In the genomic region with DNA sequence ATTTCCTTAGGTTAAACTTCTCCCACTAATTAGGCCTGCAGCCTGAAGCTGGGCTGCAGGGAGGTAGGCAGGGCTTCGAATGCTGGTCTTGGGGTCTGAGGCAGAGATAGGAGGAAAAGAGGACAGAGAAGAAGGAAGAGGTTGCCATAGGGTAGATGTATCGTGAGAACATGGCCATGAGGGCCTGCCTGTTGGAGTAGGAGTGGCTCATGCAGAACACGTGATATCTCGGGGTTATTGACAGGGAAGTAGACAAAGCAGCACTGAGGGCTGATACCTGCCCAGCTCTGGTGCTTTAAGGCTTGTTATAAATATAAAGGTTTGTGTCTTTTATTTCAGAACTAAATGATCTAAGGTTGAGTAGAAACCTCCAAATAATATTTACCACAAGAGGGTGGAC, we compare ENCODE assay signal across 34 mouse cellular contexts.
"Had no signal": no experiment of that assay in that cellular context is flagged by ENCODE, and none has a peak within 500 bp of the region (broad histone marks: within the 10 kb centered on the region; RNA-seq: fewer than 3 reads in every experiment).

No protein-coding gene starts in this region.

- H3K9ac ChIP-seq: heart, embryonic 12.5 days; heart, embryonic 13.5 days; heart, embryonic 15.5 days; hindbrain, embryonic 12.5 days; hindbrain, embryonic 13.5 days; hindbrain, embryonic 15.5 days; intestine, embryonic 15.5 days; kidney, embryonic 15.5 days had no signal

- H3K27ac ChIP-seq: heart, embryonic 13.5 days; heart, embryonic 15.5 days; hindbrain, embryonic 10.5 days; hindbrain, embryonic 12.5 days; hindbrain, embryonic 13.5 days; hindbrain, embryonic 15.5 days; hindbrain, postnatal 0 days; intestine, embryonic 15.5 days; kidney, embryonic 15.5 days; kidney, postnatal 0 days; layer of hippocampus, adult 2 months; left cerebral cortex, adult 2 months had no signal

- H3K27me3 ChIP-seq: heart, embryonic 12.5 days; heart, embryonic 13.5 days; heart, embryonic 15.5 days; hindbrain, embryonic 15.5 days; intestine, embryonic 15.5 days had no signal

- H3K4me3 ChIP-seq: heart, embryonic 12.5 days; heart, embryonic 13.5 days; heart, embryonic 15.5 days; hindbrain, embryonic 10.5 days; hindbrain, embryonic 12.5 days; hindbrain, embryonic 13.5 days; hindbrain, embryonic 15.5 days; intestine, embryonic 15.5 days; kidney, embryonic 15.5 days; layer of hippocampus, adult 2 months; left cerebral cortex, adult 2 months had no signal

- H3K36me3 ChIP-seq: heart, embryonic 12.5 days; heart, embryonic 13.5 days; heart, embryonic 15.5 days; hindbrain, embryonic 10.5 days; hindbrain, embryonic 12.5 days; hindbrain, embryonic 13.5 days; hindbrain, embryonic 15.5 days; intestine, embryonic 15.5 days; kidney, embryonic 15.5 days had no signal

- H3K9me3 ChIP-seq: heart, embryonic 12.5 days; heart, embryonic 13.5 days; heart, embryonic 15.5 days; hindbrain, embryonic 10.5 days; hindbrain, embryonic 12.5 days; hindbrain, embryonic 13.5 days; hindbrain, embryonic 15.5 days; intestine, embryonic 15.5 days; kidney, embryonic 15.5 days had no signal

- ATAC-seq: hindbrain, embryonic 16.5 days; hindbrain, postnatal 0 days; inflammation-experienced regulatory T-cells, adult 6 months; intestine, embryonic 15.5 days; intestine, embryonic 16.5 days; intestine, postnatal 0 days had no signal

- DNase-seq: heart, postnatal 10 days; heart, postnatal 14 days; heart, postnatal 36 days; heart, postnatal 4 days; kidney, adult 11 months; kidney, adult 18-20 months; kidney, adult 2 months; kidney, adult 8-10 months; kidney, adult 9 months; kidney, postnatal 10 days; kidney, postnatal 14 days; kidney, postnatal 25 days; kidney, postnatal 36 days; kidney, postnatal 4 days; layer of hippocampus, adult 9-11 months; layer of hippocampus, postnatal 36 days had no signal

- H3K4me2 ChIP-seq: heart, embryonic 11.5 days; heart, embryonic 12.5 days; heart, embryonic 13.5 days; heart, embryonic 15.5 days; hindbrain, embryonic 12.5 days; hindbrain, embryonic 13.5 days; hindbrain, embryonic 15.5 days; intestine, embryonic 15.5 days; kidney, embryonic 15.5 days had no signal
